Mouse (Mus musculus): ENCODE data around the gene Fbln1. TPM values are rescaled to one million over a fixed set of nuclear protein-coding genes. Genes with fewer than 3 reads are reported as not detected.

Fbln1 gene
- total and polyA plus RNA-seq, 2 experiments from 2014 or later = 50.9 to 60.3 TPM

- Histone ChIP-seq H3K36me3 (ENCODE audit: insufficient read depth) (peaks cover 19% of the 10 kb centered on the region; the same call in 1 of the 2 replicates), H3K4me3 (ENCODE audit: low read depth, low read length) (no peak overlapping the region), H3K9ac (no peak overlapping the region), H3K9me3 (ENCODE audit: low read length) (no peaks in the 10 kb centered on the region), H3K4me2 (ENCODE audit: low read depth) (no peak overlapping the region), H3K27ac (ENCODE audit: low read depth, low read length) (no peak overlapping the region), H3K4me1 (ENCODE audit: insufficient read depth) (no peaks in the 10 kb centered on the region), H3K27me3 (ENCODE audit: insufficient read depth, low read length) (no peaks in the 10 kb centered on the region)
- ATAC-seq = no peak
- WGBS = 86% methylated on average over 4 of the region's 4 CpGs
- DNase-seq = no peak
- no peak for TF ChIP-seq CTCF (IDR thresholded peaks at IDR 0.05; ENCODE audit: low read depth)
Measured at GRCm38 (mm10) chr15:85233690-85234089, 27.9 kb downstream of the Fbln1 start.

GRCm38 (mm10) chr15:85238821-85239745 is 33.3 kb downstream of the Fbln1 start:
- TF ChIP-seq CTCF (IDR thresholded peaks at IDR 0.05; ENCODE audit: low read depth) = no peak
- no peak overlapping the region for H3K9ac ChIP-seq
- ATAC-seq = no peak
- no peaks in the 10 kb centered on the region for H3K27me3 ChIP-seq (ENCODE audit: insufficient read depth, low read length)
- H3K4me3 ChIP-seq (ENCODE audit: low read depth, low read length) = no peak overlapping the region
- DNase-seq = no peak
- no peak overlapping the region for H3K4me2 ChIP-seq (ENCODE audit: low read depth)
- 93% methylated on average over 22 of the region's 22 CpGs for WGBS
- H3K36me3 ChIP-seq (ENCODE audit: insufficient read depth) = peaks cover 40% of the 10 kb centered on the region
- no peak overlapping the region for H3K27ac ChIP-seq (ENCODE audit: low read depth, low read length)
- no peaks in the 10 kb centered on the region for H3K9me3 ChIP-seq (ENCODE audit: low read length)
- H3K4me1 ChIP-seq (ENCODE audit: insufficient read depth) = no peaks in the 10 kb centered on the region

- DNase-seq (no peak), ATAC-seq (no peak)
- TF ChIP-seq CTCF (IDR thresholded peaks at IDR 0.05; ENCODE audit: low read depth) = no peak
- Histone ChIP-seq H3K36me3 (ENCODE audit: insufficient read depth) (peaks cover 36% of the 10 kb centered on the region), H3K9ac (no peak overlapping the region), H3K4me1 (ENCODE audit: insufficient read depth) (no peaks in the 10 kb centered on the region), H3K9me3 (ENCODE audit: low read length) (no peaks in the 10 kb centered on the region), H3K27ac (ENCODE audit: low read depth, low read length) (no peak overlapping the region), H3K4me3 (ENCODE audit: low read depth, low read length) (no peak overlapping the region), H3K4me2 (ENCODE audit: low read depth) (no peak overlapping the region), H3K27me3 (ENCODE audit: insufficient read depth, low read length) (no peaks in the 10 kb centered on the region)
- WGBS = 91% methylated on average over 4 of the region's 4 CpGs
Measured at GRCm38 (mm10) chr15:85240086-85240485, 34.3 kb downstream of the Fbln1 start.

GRCm38 (mm10) chr15:85241856-85242255 is 36.1 kb downstream of the Fbln1 start:
- Histone ChIP-seq H3K4me2 (ENCODE audit: low read depth) (no peak overlapping the region), H3K9me3 (ENCODE audit: low read length) (no peaks in the 10 kb centered on the region), H3K36me3 (ENCODE audit: insufficient read depth) (peaks cover 36% of the 10 kb centered on the region), H3K27ac (ENCODE audit: low read depth, low read length) (no peak overlapping the region), H3K4me1 (ENCODE audit: insufficient read depth) (no peaks in the 10 kb centered on the region), H3K27me3 (ENCODE audit: insufficient read depth, low read length) (no peaks in the 10 kb centered on the region), H3K9ac (no peak overlapping the region), H3K4me3 (ENCODE audit: low read depth, low read length) (no peak overlapping the region)
- 93% methylated on average over 7 of the region's 7 CpGs for WGBS
- DNase-seq (no peak), ATAC-seq (no peak)
- TF ChIP-seq CTCF (IDR thresholded peaks at IDR 0.05; ENCODE audit: low read depth) = no peak

- no peak overlapping the region for H3K4me3 ChIP-seq (ENCODE audit: low read depth, low read length)
- peaks cover 22% of the 10 kb centered on the region for H3K36me3 ChIP-seq (ENCODE audit: insufficient read depth)
- H3K4me2 ChIP-seq (ENCODE audit: low read depth) = no peak overlapping the region
- H3K9ac ChIP-seq = no peak overlapping the region
- TF ChIP-seq CTCF (IDR thresholded peaks at IDR 0.05; ENCODE audit: low read depth) = no peak
- no peaks in the 10 kb centered on the region for H3K9me3 ChIP-seq (ENCODE audit: low read length)
- WGBS = 95% methylated on average over 13 of the region's 13 CpGs
- no peaks in the 10 kb centered on the region for H3K4me1 ChIP-seq (ENCODE audit: insufficient read depth)
- H3K27ac ChIP-seq (ENCODE audit: low read depth, low read length) = no peak overlapping the region
- no peak for ATAC-seq
- no peaks in the 10 kb centered on the region for H3K27me3 ChIP-seq (ENCODE audit: insufficient read depth, low read length)
- DNase-seq = no peak
Measured at GRCm38 (mm10) chr15:85244414-85245161, 38.8 kb downstream of the Fbln1 start.

GRCm38 (mm10) chr15:85245241-85246010 is 39.7 kb downstream of the Fbln1 start:
- ATAC-seq (no peak), DNase-seq (no peak)
- no peak for TF ChIP-seq CTCF (IDR thresholded peaks at IDR 0.05; ENCODE audit: low read depth)
- H3K9ac ChIP-seq = no peak overlapping the region
- no peaks in the 10 kb centered on the region for H3K4me1 ChIP-seq (ENCODE audit: insufficient read depth)
- no peaks in the 10 kb centered on the region for H3K9me3 ChIP-seq (ENCODE audit: low read length)
- H3K4me2 ChIP-seq (ENCODE audit: low read depth) = no peak overlapping the region
- WGBS = 75% methylated on average over 5 of the region's 5 CpGs
- no peak overlapping the region for H3K4me3 ChIP-seq (ENCODE audit: low read depth, low read length)
- peaks cover 14% of the 10 kb centered on the region for H3K36me3 ChIP-seq (ENCODE audit: insufficient read depth)
- no peak overlapping the region for H3K27ac ChIP-seq (ENCODE audit: low read depth, low read length)
- H3K27me3 ChIP-seq (ENCODE audit: insufficient read depth, low read length) = no peaks in the 10 kb centered on the region
